Mouse (Mus musculus): ENCODE measurements around the gene Pjvk. TPM values are rescaled to one million over a fixed set of nuclear protein-coding genes. Genes with fewer than 3 reads are reported as not detected.

Gene Pjvk
- total RNA-seq, 4 experiments from 2014 or later: 0.52 TPM; not detected in 3

Other genes with a start within 250 kb of the Pjvk start
- gene Osbpl6, start 242.0 kb upstream of the Pjvk start, total RNA-seq (2022): 10 to 100 TPM; 52.1 to 71.5 (median 60.2) TPM
- gene Prkra, start 461 bp upstream of the Pjvk start, total RNA-seq (2022): 10 to 100 TPM; 17.5 to 21.9 (median 20.8) TPM
- gene Fkbp7, start 24.6 kb downstream of the Pjvk start, total RNA-seq (2022): 1 to 10 TPM; 7.3 to 8.4 (median 8.1) TPM
- 10 to 100 TPM; 40.0 to 54.5 (median 45.7) TPM for gene Plekha3, start 26.8 kb downstream of the Pjvk start, total RNA-seq (2022)